Mouse (Mus musculus) hindbrain, embryonic 12.5 days (tissue): ENCODE results near the gene Smyd3. TPM values are rescaled to one million over a fixed set of nuclear protein-coding genes. Genes with fewer than 3 reads are reported as not detected.

Source experiments
- ATAC-seq: fragments of 200-750 bp; cut with Nextera tagmentation; 2 replicates; pipeline ENCODE4 v1.8.0; 2017; ENCODE audit warnings: moderate TSS enrichment; ENCODE audit not compliant: low FRiP score
- H3K27ac ChIP-seq: fragments of 300-500 bp; sonication (generic); 2 replicates; pipeline ENCODE4 v1.5.1; 2016; ENCODE audit warnings: mild to moderate bottlenecking
- H3K27me3 ChIP-seq: fragments of 300-500 bp; sonication (generic); 2 replicates; pipeline ENCODE4 v1.6.1; 2016; ENCODE audit warnings: mild to moderate bottlenecking
- H3K36me3 ChIP-seq: fragments of 300-500 bp; sonication (generic); 2 replicates; pipeline ENCODE4 v1.6.1; 2016; ENCODE audit warnings: mild to moderate bottlenecking
- H3K4me1 ChIP-seq: fragments of 300-500 bp; sonication (generic); 2 replicates; pipeline ENCODE4 v1.6.1; 2016
- H3K4me2 ChIP-seq: fragments of 300-500 bp; sonication (generic); replicated peaks from 2 replicates; pipeline ENCODE4 v1.6.1; 2016; ENCODE audit warnings: mild to moderate bottlenecking
- H3K4me3 ChIP-seq: fragments of 300-500 bp; sonication (generic); 2 replicates; pipeline ENCODE4 v1.5.1; 2016; ENCODE audit warnings: mild to moderate bottlenecking
- H3K9ac ChIP-seq: fragments of 300-500 bp; sonication (generic); 2 replicates; pipeline ENCODE4 v1.6.1; 2016; ENCODE audit warnings: mild to moderate bottlenecking, moderate library complexity
- H3K9me3 ChIP-seq: fragments of 300-500 bp; sonication (generic); replicated peaks from 2 replicates; pipeline ENCODE4 v1.6.1; 2016; ENCODE audit warnings: mild to moderate bottlenecking
- WGBS: fragments of 180-500 bp; shearing (Covaris S2); methylation state at CpG from one replicate; pipeline ENCODE4 v1.1.7; 2016; 5-methylcytosine and 5-hydroxymethylcytosine counted together
- polyA plus RNA-seq: library from polyadenylated mRNA; unstranded; fragments of >200 nt; fragmentation: Nextera tagmentation; extraction: Ambion mirVana; gene quantifications from 2 replicates; pipeline ENCODE4 v1.2.1, GENCODE M21; 2016

Gene Smyd3
- polyA plus RNA-seq, 1 experiment from 2014 or later: 19.4 TPM

- H3K36me3 ChIP-seq: no peaks in the 10 kb centered on the region
- no peaks in the 10 kb centered on the region for H3K9me3 ChIP-seq
- H3K9ac ChIP-seq: no peak overlapping the region
- no peak overlapping the region for H3K4me2 ChIP-seq
- peaks cover 15% of the 10 kb centered on the region for H3K4me1 ChIP-seq
- H3K27ac ChIP-seq: no peak overlapping the region
- no peak for ATAC-seq
- H3K4me3 ChIP-seq: no peak overlapping the region
- WGBS: 89% methylated on average over 11 of the region's 11 CpGs
- no peaks in the 10 kb centered on the region for H3K27me3 ChIP-seq
These were observed 261.9 kb downstream of the Smyd3 start for GRCm38 (mm10) chr1:179255826-179256512.

- Histone ChIP-seq H3K9ac (no peak overlapping the region), H3K4me3 (no peak overlapping the region), H3K27ac (no peak overlapping the region), H3K4me1 (peaks cover 20% of the 10 kb centered on the region), H3K36me3 (no peaks in the 10 kb centered on the region), H3K9me3 (no peaks in the 10 kb centered on the region), H3K27me3 (no peaks in the 10 kb centered on the region), H3K4me2 (no peak overlapping the region)
- 21% methylated on average over 3 of the region's 3 CpGs for WGBS
- ATAC-seq: peak; percentile 72
These were observed 263.3 kb downstream of the Smyd3 start for GRCm38 (mm10) chr1:179254531-179254930.

- Histone ChIP-seq H3K4me3 (no peak overlapping the region), H3K4me1 (peaks cover 31% of the 10 kb centered on the region), H3K27me3 (no peaks in the 10 kb centered on the region), H3K4me2 (no peak overlapping the region), H3K36me3 (no peaks in the 10 kb centered on the region), H3K9me3 (no peaks in the 10 kb centered on the region), H3K27ac (no peak overlapping the region), H3K9ac (no peak overlapping the region)
- WGBS: 69% methylated on average over 4 of the region's 4 CpGs
- ATAC-seq: no peak
These were observed 265.2 kb downstream of the Smyd3 start for GRCm38 (mm10) chr1:179252611-179253010.

GRCm38 (mm10) chr1:179250388-179250787 is 267.5 kb downstream of the Smyd3 start:
- no peak overlapping the region for H3K9ac ChIP-seq
- H3K27ac ChIP-seq: no peak overlapping the region
- H3K9me3 ChIP-seq: no peaks in the 10 kb centered on the region
- no peak overlapping the region for H3K4me2 ChIP-seq
- peaks cover 31% of the 10 kb centered on the region for H3K4me1 ChIP-seq
- H3K4me3 ChIP-seq: no peak overlapping the region
- H3K36me3 ChIP-seq: no peaks in the 10 kb centered on the region
- no peaks in the 10 kb centered on the region for H3K27me3 ChIP-seq
- no peak for ATAC-seq
- 83% methylated on average over 3 of the region's 3 CpGs for WGBS

- H3K4me3 ChIP-seq: no peak overlapping the region
- H3K36me3 ChIP-seq: no peaks in the 10 kb centered on the region
- whole genome bisulfite sequencing: 71% methylated on average over 8 of the region's 8 CpGs
- ATAC-seq: no peak
- H3K27ac ChIP-seq: no peak overlapping the region
- H3K9me3 ChIP-seq: no peaks in the 10 kb centered on the region
- H3K4me1 ChIP-seq: peaks cover 3% of the 10 kb centered on the region; the same call in 1 of the 2 replicates
- H3K9ac ChIP-seq: no peak overlapping the region
- H3K4me2 ChIP-seq: no peak overlapping the region
- H3K27me3 ChIP-seq: no peaks in the 10 kb centered on the region
These were observed 274.3 kb downstream of the Smyd3 start for GRCm38 (mm10) chr1:179243554-179243953.

- ATAC-seq: no peak
- no peaks in the 10 kb centered on the region for H3K27me3 ChIP-seq
- H3K4me2 ChIP-seq: no peak overlapping the region
- no peak overlapping the region for H3K9ac ChIP-seq
- H3K4me1 ChIP-seq: no peaks in the 10 kb centered on the region; the same call in 1 of the 2 replicates
- H3K36me3 ChIP-seq: no peaks in the 10 kb centered on the region
- WGBS: 87% methylated on average over 6 of the region's 6 CpGs
- H3K27ac ChIP-seq: no peak overlapping the region
- no peaks in the 10 kb centered on the region for H3K9me3 ChIP-seq
- no peak overlapping the region for H3K4me3 ChIP-seq
These were observed 277.1 kb downstream of the Smyd3 start for GRCm38 (mm10) chr1:179240663-179241279.

- no peak overlapping the region for H3K27ac ChIP-seq
- no peaks in the 10 kb centered on the region for H3K27me3 ChIP-seq
- WGBS: 90% methylated on average over 2 of the region's 2 CpGs
- no peak overlapping the region for H3K4me2 ChIP-seq
- no peaks in the 10 kb centered on the region for H3K9me3 ChIP-seq
- H3K4me3 ChIP-seq: no peak overlapping the region
- ATAC-seq: no peak
- H3K4me1 ChIP-seq: no peaks in the 10 kb centered on the region; the same call in 1 of the 2 replicates
- no peak overlapping the region for H3K9ac ChIP-seq
- H3K36me3 ChIP-seq: no peaks in the 10 kb centered on the region
These were observed 279.2 kb downstream of the Smyd3 start for GRCm38 (mm10) chr1:179238639-179239038.

- WGBS: 40% methylated on average over 7 of the region's 7 CpGs
- H3K9ac ChIP-seq: no peak overlapping the region
- no peaks in the 10 kb centered on the region for H3K36me3 ChIP-seq
- ATAC-seq: no peak
- H3K4me1 ChIP-seq: peaks cover under 1% of the 10 kb centered on the region; the same call in 1 of the 2 replicates
- no peak overlapping the region for H3K4me3 ChIP-seq
- H3K27me3 ChIP-seq: no peaks in the 10 kb centered on the region
- no peaks in the 10 kb centered on the region for H3K9me3 ChIP-seq
- H3K4me2 ChIP-seq: no peak overlapping the region
- no peak overlapping the region for H3K27ac ChIP-seq
These were observed 279.9 kb downstream of the Smyd3 start for GRCm38 (mm10) chr1:179237989-179238388.

- 75% methylated on average over 8 of the region's 8 CpGs for WGBS
- H3K27ac ChIP-seq: no peak overlapping the region
- H3K27me3 ChIP-seq: no peaks in the 10 kb centered on the region
- H3K36me3 ChIP-seq: no peaks in the 10 kb centered on the region
- no peak overlapping the region for H3K4me3 ChIP-seq
- H3K9ac ChIP-seq: no peak overlapping the region
- H3K4me2 ChIP-seq: no peak overlapping the region
- H3K4me1 ChIP-seq: peaks cover 8% of the 10 kb centered on the region
- ATAC-seq: no peak
- no peaks in the 10 kb centered on the region for H3K9me3 ChIP-seq
These were observed 281.5 kb downstream of the Smyd3 start for GRCm38 (mm10) chr1:179236217-179236840.

- H3K4me2 ChIP-seq: no peak overlapping the region
- no peak overlapping the region for H3K9ac ChIP-seq
- no peaks in the 10 kb centered on the region for H3K9me3 ChIP-seq
- WGBS: 30% methylated on average over 13 of the region's 13 CpGs
- ATAC-seq: peak; percentile 79
- H3K4me1 ChIP-seq: peaks cover 15% of the 10 kb centered on the region
- H3K27ac ChIP-seq: peak overlapping the region; percentile 78
- H3K36me3 ChIP-seq: no peaks in the 10 kb centered on the region
- no peak overlapping the region for H3K4me3 ChIP-seq
- no peaks in the 10 kb centered on the region for H3K27me3 ChIP-seq
These were observed 285.8 kb downstream of the Smyd3 start for GRCm38 (mm10) chr1:179231777-179232661.

- no peaks in the 10 kb centered on the region for H3K9me3 ChIP-seq
- H3K4me2 ChIP-seq: no peak overlapping the region
- H3K36me3 ChIP-seq: no peaks in the 10 kb centered on the region
- ATAC-seq: no peak
- peaks cover 15% of the 10 kb centered on the region for H3K4me1 ChIP-seq
- 68% methylated on average over 3 of the region's 3 CpGs for whole genome bisulfite sequencing
- no peaks in the 10 kb centered on the region for H3K27me3 ChIP-seq
- H3K9ac ChIP-seq: no peak overlapping the region
- H3K27ac ChIP-seq: no peak overlapping the region
- no peak overlapping the region for H3K4me3 ChIP-seq
These were observed 288.3 kb downstream of the Smyd3 start for GRCm38 (mm10) chr1:179229515-179229914.

- ATAC-seq: no peak
- H3K27me3 ChIP-seq: no peaks in the 10 kb centered on the region
These were observed 297.6 kb downstream of the Smyd3 start for GRCm38 (mm10) chr1:179220290-179220689.

More at GRCm38 (mm10) chr1:179220290-179220689, 297.6 kb downstream of the Smyd3 start:
- Histone ChIP-seq H3K27ac (no peak overlapping the region), H3K4me3 (no peak overlapping the region), H3K4me2 (no peak overlapping the region), H3K9ac (no peak overlapping the region), H3K9me3 (no peaks in the 10 kb centered on the region), H3K4me1 (peaks cover 11% of the 10 kb centered on the region), H3K36me3 (no peaks in the 10 kb centered on the region)
- 26% methylated on average over 1 of the region's 1 CpGs for WGBS
